Mouse (Mus musculus) CH12.LX (cell line): ENCODE measurements around the gene Prss42. TPM values are rescaled to one million over a fixed set of nuclear protein-coding genes. Genes with fewer than 3 reads are reported as not detected.

Experiments used
- DNase-seq: peaks from one replicate; pipeline ENCODE4 v3.0.0-alpha.2; 2013; ENCODE audit errors: extremely low read depth
- H3K27ac ChIP-seq: 2 replicates; pipeline ENCODE4 v1.5.1; 2012; ENCODE audit warnings: low read depth, mild to moderate bottlenecking, control low read depth, moderate library complexity; ENCODE audit not compliant: insufficient read depth
- H3K27me3 ChIP-seq: replicated peaks from 2 replicates; pipeline ENCODE3; 2012; ENCODE audit warnings: inconsistent platforms
- H3K36me3 ChIP-seq, 2 experiments: replicated peaks in 1 of 2; 2 replicates each; pipeline versions ENCODE3 to v1.6.1; 2012; ENCODE audit warnings: inconsistent platforms in 1 of 2, low read length in 1 of 2, mild to moderate bottlenecking in 1 of 2, mixed read lengths in 1 of 2, moderate library complexity in 1 of 2; ENCODE audit not compliant: control insufficient read depth in 1 of 2, insufficient read depth in 1 of 2
- H3K4me1 ChIP-seq, 2 experiments: 2 replicates each; pipeline ENCODE4 v1.6.1; 2012; ENCODE audit warnings: inconsistent platforms in 1 of 2, moderate library complexity in 1 of 2; ENCODE audit not compliant: insufficient read depth in 2 of 2, control insufficient read depth in 1 of 2
- H3K4me2 ChIP-seq: 2 replicates; pipeline ENCODE4 v1.6.1; 2012; ENCODE audit warnings: low read depth, mild to moderate bottlenecking, control low read depth; ENCODE audit not compliant: poor library complexity, insufficient read depth, severe bottlenecking
- H3K4me3 ChIP-seq, 3 experiments: fragments of 150-350 bp in 1 of 3; sonication (generic) in 1 of 3; replicated peaks in 1 of 3; 2 replicates each; pipeline versions ENCODE3 to v1.5.1; 2011 to 2012; ENCODE audit warnings: low read depth in 2 of 3, low read length in 2 of 3, mild to moderate bottlenecking in 2 of 3, moderate library complexity in 2 of 3, control low read depth in 1 of 3, improper control_type of control experiment in 1 of 3, inconsistent platforms in 1 of 3, mixed read lengths in 1 of 3; ENCODE audit not compliant: poor library complexity in 1 of 3
- H3K79me2 ChIP-seq: replicated peaks from 2 replicates; pipeline ENCODE4 v1.6.1; 2012; ENCODE audit warnings: mild to moderate bottlenecking, moderate library complexity; ENCODE audit not compliant: control insufficient read depth, poor library complexity, insufficient read depth, severe bottlenecking; ENCODE audit errors: extremely low read depth
- H3K9ac ChIP-seq: 2 replicates; pipeline ENCODE4 v1.6.1; 2012; ENCODE audit warnings: low read depth, mild to moderate bottlenecking, control low read depth, moderate library complexity; ENCODE audit not compliant: insufficient read depth
- H3K9me3 ChIP-seq: replicated peaks from 2 replicates; pipeline ENCODE3; 2012; ENCODE audit warnings: low read length, inconsistent platforms, mixed read lengths
- BHLHE40 ChIP-seq: IDR thresholded peaks from 2 replicates; pipeline ENCODE4 v1.6.1; 2011; ENCODE audit warnings: mild to moderate bottlenecking, low read depth, low read length, improper control_type of control experiment
- CHD1 ChIP-seq: IDR thresholded peaks from 2 replicates; pipeline ENCODE4 v1.6.1; 2012; ENCODE audit warnings: low read depth, low read length, improper control_type of control experiment, inconsistent platforms
- CHD2 ChIP-seq: IDR thresholded peaks from 2 replicates; pipeline ENCODE4 v1.6.1; 2011; ENCODE audit warnings: low read length, improper control_type of control experiment
- CTCF ChIP-seq, 2 experiments: IDR thresholded peaks in 1 of 2; conservative IDR thresholded peaks in 1 of 2; 2 replicates each; pipeline ENCODE4 v1.5.1; 2011 to 2012; ENCODE audit warnings: low read depth in 2 of 2, low read length in 2 of 2, improper control_type of control experiment in 1 of 2, inconsistent platforms in 1 of 2, mild to moderate bottlenecking in 1 of 2, moderate library complexity in 1 of 2
- E2F4 ChIP-seq: IDR thresholded peaks from 2 replicates; pipeline ENCODE4 v1.6.1; 2011; ENCODE audit warnings: low read depth, low read length, improper control_type of control experiment; ENCODE audit not compliant: insufficient replicate concordance
- ELF1 ChIP-seq: IDR thresholded peaks from 2 replicates; pipeline ENCODE4 v1.6.1; 2014; ENCODE audit warnings: low read depth, mild to moderate bottlenecking, inconsistent platforms, low read length, improper control_type of control experiment
- ETS1 ChIP-seq: conservative IDR thresholded peaks from 2 replicates; pipeline ENCODE4 v1.6.1; 2012; ENCODE audit warnings: low read depth, mild to moderate bottlenecking, inconsistent platforms, low read length, improper control_type of control experiment, moderate library complexity
- HCFC1 ChIP-seq: IDR thresholded peaks from 2 replicates; pipeline ENCODE4 v1.6.1; 2012; ENCODE audit warnings: low read depth, mild to moderate bottlenecking, inconsistent platforms, low read length, improper control_type of control experiment
- IRF4 ChIP-seq: IDR thresholded peaks from 2 replicates; pipeline ENCODE4 v1.6.1; 2014; ENCODE audit warnings: low read depth, mild to moderate bottlenecking, inconsistent platforms, low read length, improper control_type of control experiment
- MAFK ChIP-seq: IDR thresholded peaks from 2 replicates; pipeline ENCODE4 v1.6.1; 2011; ENCODE audit warnings: low read length, improper control_type of control experiment; ENCODE audit not compliant: insufficient replicate concordance
- MAX ChIP-seq: IDR thresholded peaks from 2 replicates; pipeline ENCODE4 v1.6.1; 2011; ENCODE audit warnings: low read length, improper control_type of control experiment
- MEF2A ChIP-seq: IDR thresholded peaks from 2 replicates; pipeline ENCODE4 v1.6.1; 2014; ENCODE audit warnings: low read depth, mild to moderate bottlenecking, inconsistent platforms, low read length, improper control_type of control experiment, borderline replicate concordance
- MXI1 ChIP-seq: IDR thresholded peaks from 2 replicates; pipeline ENCODE4 v1.6.1; 2011; ENCODE audit warnings: mild to moderate bottlenecking, low read depth, low read length, improper control_type of control experiment
- NELFE ChIP-seq: IDR thresholded peaks from 2 replicates; pipeline ENCODE4 v1.6.1; 2011; ENCODE audit warnings: low read depth, low read length, improper control_type of control experiment
- NRF1 ChIP-seq: IDR thresholded peaks from 2 replicates; pipeline ENCODE4 v1.6.1; 2014; ENCODE audit warnings: low read depth, mild to moderate bottlenecking, inconsistent platforms, low read length, improper control_type of control experiment, moderate library complexity
- RAD21 ChIP-seq: IDR thresholded peaks from 2 replicates; pipeline ENCODE4 v1.6.1; 2011; ENCODE audit warnings: low read depth, mild to moderate bottlenecking, low read length, improper control_type of control experiment, moderate library complexity
- SMC3 ChIP-seq: IDR thresholded peaks from 2 replicates; pipeline ENCODE4 v1.6.1; 2011; ENCODE audit warnings: low read depth, low read length, improper control_type of control experiment
- TCF12 ChIP-seq: IDR thresholded peaks from 2 replicates; pipeline ENCODE4 v1.6.1; 2014; ENCODE audit warnings: low read depth, mild to moderate bottlenecking, inconsistent platforms, low read length, improper control_type of control experiment
- UBTF ChIP-seq: IDR thresholded peaks from 2 replicates; pipeline ENCODE4 v1.6.1; 2012; ENCODE audit warnings: low read depth, mild to moderate bottlenecking, inconsistent platforms, low read length, improper control_type of control experiment, moderate library complexity
- ZMIZ1 ChIP-seq: IDR thresholded peaks from 2 replicates; pipeline ENCODE4 v1.6.1; 2012; ENCODE audit warnings: low read depth, mild to moderate bottlenecking, inconsistent platforms, low read length, improper control_type of control experiment
- dilution Hi-C: fragments of 300-500 bp; cut with MboI; formaldehyde crosslinking; loops from 2 replicates; pipeline ENCODE4 v1.14.3; 2020; ENCODE audit warnings: low sequenced_read_pairs; ENCODE audit not compliant: extremely low pct_unique_long_range_greater_than_20kb, extremely low pct_ligation_motif_present
- in situ Hi-C: fragments of 300-500 bp; cut with MboI; formaldehyde crosslinking; loops from 3 replicates; pipeline ENCODE4 v1.14.3; 2019; ENCODE audit warnings: low sequenced_read_pairs, low pct_ligation_motif_present, low pct_unique_long_range_greater_than_20kb, mixed read lengths
- polyA plus RNA-seq: library from polyadenylated mRNA; unstranded; fragments of >175 nt; gene quantifications from 2 replicates; pipeline ENCODE4 v1.2.1, GENCODE M21; 2012; ENCODE audit warnings: low read depth; ENCODE audit not compliant: insufficient read length
- total RNA-seq, 2 experiments: library from RNA; depleted of rRNA; stranded (reverse); fragments of 300-350 nt in 1 of 2; fragments of >200 nt in 1 of 2; gene quantifications; 2 replicates each; pipeline ENCODE4 v1.2.3; 2012 to 2014

The Prss42 gene
- total and polyA plus RNA-seq, 3 experiments: 0.34 to 1.1 TPM; not detected in 1

DNA sequence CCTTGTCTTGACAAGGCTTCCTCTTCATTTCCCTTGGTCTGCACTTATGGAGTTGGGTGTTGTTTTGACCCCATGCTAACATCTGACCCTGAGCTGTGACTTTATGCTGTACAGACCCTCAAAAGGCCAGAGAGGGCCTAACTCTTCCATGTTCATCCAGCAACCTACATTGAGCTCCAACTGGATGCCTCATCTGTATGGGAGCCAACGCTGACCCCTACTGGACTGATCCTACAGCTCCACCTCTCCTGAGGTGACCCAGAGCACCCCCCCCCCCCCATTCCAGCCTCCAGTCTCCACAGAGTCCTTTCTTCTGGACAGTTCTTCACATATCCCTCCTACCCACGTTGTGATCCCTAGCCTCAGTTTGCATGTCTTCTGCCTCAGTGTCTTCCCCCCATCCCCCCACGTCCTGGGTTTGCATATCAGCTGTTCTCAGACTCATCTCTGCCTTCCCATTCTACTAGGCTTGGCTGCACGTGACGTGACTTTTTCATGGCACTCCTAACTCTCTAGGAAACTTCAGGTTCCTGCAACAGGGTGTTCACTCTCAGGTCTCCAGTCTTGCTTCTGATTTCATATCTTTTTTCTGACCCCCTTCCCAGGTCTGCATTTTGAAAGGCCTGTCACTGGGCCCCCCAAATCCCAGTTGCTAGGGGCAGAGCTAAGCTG, 18.6 kb upstream of the Prss42 start:
- Histone ChIP-seq H3K4me1 (peaks cover 3 to 25% of the 10 kb centered on the region in 2 experiments; a peak in 3 of 4 replicates), H3K36me3 (no peaks in the 10 kb centered on the region), H3K27ac (no peak overlapping the region), H3K4me2 (no peak overlapping the region), H3K4me3 (no peak overlapping the region), H3K27me3 (peaks cover 45% of the 10 kb centered on the region), H3K9ac (no peak overlapping the region), H3K9me3 (no peaks in the 10 kb centered on the region), H3K79me2 (no peaks in the 10 kb centered on the region)
- dilution Hi-C loops (no loop called here), in situ Hi-C loops (no loop called here)
- TF ChIP-seq BHLHE40 (peak; percentile 91), E2F4 (no peak), UBTF (no peak), CHD1 (no peak), CTCF (conservative IDR thresholded peaks at IDR 0.05 in 1 of 2, IDR thresholded peaks at IDR 0.05 in 1 of 2; ENCODE audit: low read depth in 2 of 2, low read length in 2 of 2) (peak in 1 of 2 experiments; percentile 40; a peak in 2 of 4 replicates), ETS1 (peak; percentile 74), CHD2 (0 out of 2 replicates have a peak, but pooled peaks have one; percentile 33), ELF1 (no peak), IRF4 (peak; percentile 48; the same call in 1 of the 2 replicates)
- peak; percentile 44 for DNase-seq

DNA sequence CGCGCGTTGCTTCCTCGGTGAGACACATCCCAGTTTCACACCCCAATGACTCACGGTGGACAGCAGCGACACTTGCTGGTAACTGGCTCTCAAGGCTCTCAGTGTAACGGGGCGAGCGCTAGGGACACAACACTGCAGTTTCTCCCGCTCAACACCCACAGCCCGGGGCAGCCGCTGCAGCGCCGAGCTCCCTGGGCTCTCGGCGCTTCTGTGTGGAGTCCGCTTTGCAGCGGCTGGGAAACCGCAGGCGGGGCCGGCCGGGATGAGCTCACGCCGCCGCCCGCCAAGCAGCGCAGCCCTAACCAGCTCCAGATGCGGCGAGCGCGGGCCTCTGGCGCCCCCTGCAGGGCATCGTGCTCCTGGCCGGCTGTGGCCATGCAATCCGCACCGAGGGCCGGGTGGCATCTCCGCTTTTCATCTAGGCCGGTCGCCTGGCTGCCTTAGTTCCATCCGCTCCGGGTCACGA, 16.7 kb upstream of the Prss42 start:
- Histone ChIP-seq H3K9me3 (peaks cover 4% of the 10 kb centered on the region), H3K27me3 (peaks cover 35% of the 10 kb centered on the region), H3K27ac (no peak overlapping the region), H3K9ac (peak overlapping the region; percentile 21; the same call in 1 of the 2 replicates), H3K36me3 (no peaks in the 10 kb centered on the region), H3K4me3 (peak overlapping the region; percentile 16 to 35 (median 27)), H3K79me2 (no peaks in the 10 kb centered on the region), H3K4me2 (peak overlapping the region; percentile 62; the same call in 1 of the 2 replicates), H3K4me1 (peaks cover 3 to 25% of the 10 kb centered on the region in 2 experiments; a peak in 3 of 4 replicates)
- in situ Hi-C loops: no loop called here
- peak; percentile 82 for DNase-seq
- dilution Hi-C loops: no loop called here
- peak; percentile 53; the same call in 1 of the 2 replicates for TF ChIP-seq TCF12
- peak; percentile 69 for TF ChIP-seq RAD21
- no peak for TF ChIP-seq MAFK
- peak; percentile 59 for TF ChIP-seq MXI1
- peak; percentile 57 for TF ChIP-seq BHLHE40
- TF ChIP-seq NELFE: no peak
- TF ChIP-seq IRF4: peak; percentile 51; the same call in 1 of the 2 replicates
- peak; percentile 75 for TF ChIP-seq SMC3
- TF ChIP-seq MAX: peak; percentile 43; the same call in 1 of the 2 replicates
- peak; percentile 43 for TF ChIP-seq NRF1
- TF ChIP-seq UBTF: peak; percentile 91
- TF ChIP-seq MEF2A: peak; percentile 59; the same call in 1 of the 2 replicates
- TF ChIP-seq ZMIZ1: no peak
- 0 out of 2 replicates have a peak, but pooled peaks have one; percentile 11 for TF ChIP-seq ETS1
- 0 out of 2 replicates have a peak, but pooled peaks have one; percentile 23 for TF ChIP-seq HCFC1
- TF ChIP-seq CTCF (conservative IDR thresholded peaks at IDR 0.05 in 1 of 2, IDR thresholded peaks at IDR 0.05 in 1 of 2; ENCODE audit: low read depth in 2 of 2, low read length in 2 of 2): peak in 1 of 2 experiments; percentile 82; a peak in 2 of 4 replicates
